ENCODE assay signal across 24 mouse cellular contexts in genomic region chr11:69075764-69076479, GRCm38 (mm10). TPM values are rescaled to one million over a fixed set of nuclear protein-coding genes. Genes with fewer than 3 reads are reported as not detected.
DNase-seq lines count a peak whose midpoint lies in the region; ATAC-seq and TF ChIP-seq lines count a peak whose summit lies in the region.
"Had no signal": no experiment of that assay in that cellular context is flagged by ENCODE, and none has a peak within 500 bp of the region (broad histone marks: within the 10 kb centered on the region; RNA-seq: fewer than 3 reads in every experiment).

No protein-coding gene starts in this region.

- no peaks in the 10 kb centered on the region for H3K36me3 ChIP-seq in liver, embryonic 11.5 days (ENCODE audit: control insufficient read depth, insufficient read depth, low read length)
- no peaks in the 10 kb centered on the region for H3K36me3 ChIP-seq in liver, postnatal 0 days (replicated peaks; ENCODE audit: insufficient read depth, low read length)
- no peaks in the 10 kb centered on the region for H3K36me3 ChIP-seq in intestine, embryonic 15.5 days
- H3K36me3 ChIP-seq: embryonic facial prominence, embryonic 10.5 days; heart, embryonic 15.5 days; hindbrain, embryonic 10.5 days had no signal

- peak; percentile 4 for DNase-seq in adrenal gland, postnatal 14 days
- no peak for DNase-seq in adrenal gland, adult (ENCODE audit: inconsistent age in 2 of 2, low spot score in 1 of 2)
- no peak for DNase-seq in liver, embryonic 11.5 days (ENCODE audit: low spot score)
- no peak for DNase-seq in liver, postnatal 0 days
- DNase-seq in A20 (ENCODE audit: low read depth, low spot score) (peak; percentile 65), ZHBTc4 (ENCODE audit: low read depth, low spot score) (peak; percentile 87)
- DNase-seq in gastrocnemius, adult 8-10 months (ENCODE audit: low spot score in 2 of 2) = no peak
- DNase-seq: cerebellum, postnatal 10 days; gastrocnemius, postnatal 14 days; heart, adult 2 months; kidney, adult 9 months; kidney, postnatal 36 days; layer of hippocampus, adult 9-11 months; right cerebral cortex, postnatal 14 days; spleen, adult 18-20 months; thymus, postnatal 4 days had no signal

- H3K4me3 ChIP-seq in liver, embryonic 11.5 days (ENCODE audit: low read depth, low read length) = no peak overlapping the region
- H3K4me3 ChIP-seq in liver, postnatal 0 days (ENCODE audit: low read depth, low read length) = no peak overlapping the region
- H3K4me3 ChIP-seq in intestine, embryonic 15.5 days (replicated peaks) = no peak overlapping the region
- H3K4me3 ChIP-seq: embryonic facial prominence, embryonic 10.5 days; heart, adult 2 months; heart, embryonic 15.5 days; hindbrain, embryonic 10.5 days; megakaryocyte, embryonic 14.5 days had no signal

- TF ChIP-seq EP300 in liver, postnatal 0 days (IDR thresholded peaks at IDR 0.05; ENCODE audit: low read depth) = no peak

- no peaks in the 10 kb centered on the region for H3K27me3 ChIP-seq in liver, embryonic 11.5 days (replicated peaks; ENCODE audit: control insufficient read depth, insufficient read depth, low read length)
- H3K27me3 ChIP-seq in liver, postnatal 0 days (ENCODE audit: insufficient read depth, low read length) = no peaks in the 10 kb centered on the region
- no peaks in the 10 kb centered on the region for H3K27me3 ChIP-seq in intestine, embryonic 15.5 days (replicated peaks)
- H3K27me3 ChIP-seq: heart, embryonic 15.5 days; megakaryocyte, embryonic 14.5 days had no signal

- TF ChIP-seq CTCF in liver, postnatal 0 days (IDR thresholded peaks at IDR 0.05; ENCODE audit: low read depth) = no peak

- no peak overlapping the region for H3K9ac ChIP-seq in liver, embryonic 11.5 days (ENCODE audit: low read depth, low read length)
- H3K9ac ChIP-seq in liver, postnatal 0 days (replicated peaks) = no peak overlapping the region
- no peak overlapping the region for H3K9ac ChIP-seq in intestine, embryonic 15.5 days
- H3K9ac ChIP-seq: heart, embryonic 15.5 days; liver, embryonic 14.5 days had no signal

- H3K4me1 ChIP-seq in liver, embryonic 11.5 days (replicated peaks; ENCODE audit: control insufficient read depth, insufficient read depth, low read length) = peaks cover 22% of the 10 kb centered on the region
- peaks cover 33% of the 10 kb centered on the region for H3K4me1 ChIP-seq in liver, postnatal 0 days (ENCODE audit: insufficient read depth)
- peaks cover 17% of the 10 kb centered on the region for H3K4me1 ChIP-seq in intestine, embryonic 15.5 days (replicated peaks)

- no peak for ATAC-seq in liver, embryonic 11.5 days (replicated peaks; ENCODE audit: low FRiP score)
- no peak for ATAC-seq in liver, postnatal 0 days
- ATAC-seq in intestine, embryonic 15.5 days = no peak
- ATAC-seq: inflammation-experienced regulatory T-cells, adult 6 months; midbrain, embryonic 16.5 days had no signal

- 39% methylated on average over 8 of the region's 9 CpGs for WGBS in liver, embryonic 11.5 days
- WGBS in liver, postnatal 0 days (ENCODE audit: insufficient replicate concordance) = 55% methylated on average over 8 of the region's 9 CpGs
- 53% methylated on average over 9 of the region's 9 CpGs for WGBS in intestine, embryonic 15.5 days

- H3K27ac ChIP-seq in liver, embryonic 11.5 days (ENCODE audit: low read depth, low read length) = no peak overlapping the region
- no peak overlapping the region for H3K27ac ChIP-seq in liver, postnatal 0 days (ENCODE audit: low read depth)
- H3K27ac ChIP-seq in intestine, embryonic 15.5 days = no peak overlapping the region
- H3K27ac ChIP-seq: embryonic facial prominence, embryonic 10.5 days; heart, adult 2 months; hindbrain, embryonic 10.5 days; liver, embryonic 14.5 days had no signal

- peak overlapping the region; percentile 21; the same call in 1 of the 2 replicates for H3K4me2 ChIP-seq in liver, embryonic 11.5 days
- no peak overlapping the region for H3K4me2 ChIP-seq in liver, postnatal 0 days (ENCODE audit: low read depth, low read length)
- H3K4me2 ChIP-seq in intestine, embryonic 15.5 days (replicated peaks) = no peak overlapping the region
- H3K4me2 ChIP-seq: heart, embryonic 15.5 days had no signal

- no peaks in the 10 kb centered on the region for H3K9me3 ChIP-seq in liver, embryonic 11.5 days (ENCODE audit: control insufficient read depth, low read length)
- H3K9me3 ChIP-seq in liver, postnatal 0 days (ENCODE audit: low read length) = no peaks in the 10 kb centered on the region
- H3K9me3 ChIP-seq in intestine, embryonic 15.5 days = no peaks in the 10 kb centered on the region
- H3K9me3 ChIP-seq: embryonic facial prominence, embryonic 10.5 days; heart, embryonic 15.5 days; hindbrain, embryonic 10.5 days; megakaryocyte, embryonic 14.5 days had no signal

RNA-seq across cellular contexts. Expression of gene Tmem107, which starts 5.3 kb away (rescaled TPM):
- 12.0 and 12.3 TPM in 2 replicates for total RNA-seq in adrenal gland, postnatal 14 days (2021)
- polyA plus RNA-seq in liver, embryonic 11.5 days (2014; fragmentation: Nextera tagmentation; extraction: Ambion mirVana) = 39.1 and 43.5 TPM in 2 replicates
- 12.5 and 13.0 TPM in 2 replicates for polyA plus RNA-seq in liver, postnatal 0 days (2015; fragmentation: Nextera tagmentation; extraction: Ambion mirVana)
- 43.7 and 47.6 TPM in 2 replicates for polyA plus RNA-seq in intestine, embryonic 15.5 days (2015; fragmentation: Nextera tagmentation; extraction: Ambion mirVana)
- 1 to 10 TPM; 2.9 to 7.0 (median 5.2) TPM for total RNA-seq in gastrocnemius, adult 8-10 months (2022)

RNA-seq across cellular contexts. Expression of gene Vamp2, which starts 12.4 kb away (rescaled TPM):
- 111 and 139 TPM in 2 replicates for total RNA-seq in adrenal gland, postnatal 14 days (2021)
- polyA plus RNA-seq in liver, embryonic 11.5 days (2014; fragmentation: Nextera tagmentation; extraction: Ambion mirVana) = 47.2 and 56.0 TPM in 2 replicates
- 13.6 and 14.2 TPM in 2 replicates for polyA plus RNA-seq in liver, postnatal 0 days (2015; fragmentation: Nextera tagmentation; extraction: Ambion mirVana)
- polyA plus RNA-seq in intestine, embryonic 15.5 days (2015; fragmentation: Nextera tagmentation; extraction: Ambion mirVana) = 61.8 and 64.2 TPM in 2 replicates
- total RNA-seq in gastrocnemius, adult 8-10 months (2022) = 10 to 100 TPM; 31.4 to 39.6 (median 35.6) TPM

RNA-seq across cellular contexts. Expression of gene Borcs6, which starts 16.4 kb away (rescaled TPM):
- total RNA-seq in adrenal gland, postnatal 14 days (2021) = 19.2 and 20.6 TPM in 2 replicates
- polyA plus RNA-seq in liver, embryonic 11.5 days (2014; fragmentation: Nextera tagmentation; extraction: Ambion mirVana) = 5.9 and 6.6 TPM in 2 replicates
- 5.4 and 6.6 TPM in 2 replicates for polyA plus RNA-seq in liver, postnatal 0 days (2015; fragmentation: Nextera tagmentation; extraction: Ambion mirVana)
- polyA plus RNA-seq in intestine, embryonic 15.5 days (2015; fragmentation: Nextera tagmentation; extraction: Ambion mirVana) = 8.6 and 8.9 TPM in 2 replicates
- 10 to 100 TPM; 22.4 to 26.2 (median 23.7) TPM for total RNA-seq in gastrocnemius, adult 8-10 months (2022)

RNA-seq across cellular contexts. Expression of gene Per1, which starts 19.1 kb away (rescaled TPM):
- 116 and 118 TPM in 2 replicates for total RNA-seq in adrenal gland, postnatal 14 days (2021)
- polyA plus RNA-seq in liver, embryonic 11.5 days (2014; fragmentation: Nextera tagmentation; extraction: Ambion mirVana) = 6.2 and 6.6 TPM in 2 replicates
- polyA plus RNA-seq in liver, postnatal 0 days (2015; fragmentation: Nextera tagmentation; extraction: Ambion mirVana) = 3.0 and 8.2 TPM in 2 replicates
- 11.9 and 15.6 TPM in 2 replicates for polyA plus RNA-seq in intestine, embryonic 15.5 days (2015; fragmentation: Nextera tagmentation; extraction: Ambion mirVana)
- 10 to 100 TPM; 58.8 to 81.4 (median 70.4) TPM for total RNA-seq in gastrocnemius, adult 8-10 months (2022)

RNA-seq across cellular contexts. Expression of gene Aurkb, which starts 30.5 kb away (rescaled TPM):
- 17.1 and 18.8 TPM in 2 replicates for total RNA-seq in adrenal gland, postnatal 14 days (2021)
- 168 and 170 TPM in 2 replicates for polyA plus RNA-seq in liver, embryonic 11.5 days (2014; fragmentation: Nextera tagmentation; extraction: Ambion mirVana)
- polyA plus RNA-seq in liver, postnatal 0 days (2015; fragmentation: Nextera tagmentation; extraction: Ambion mirVana) = 41.3 and 45.9 TPM in 2 replicates
- 133 and 135 TPM in 2 replicates for polyA plus RNA-seq in intestine, embryonic 15.5 days (2015; fragmentation: Nextera tagmentation; extraction: Ambion mirVana)
- under 1 TPM in 1 of 4 experiments, not detected in 3; 0.35 TPM for total RNA-seq in gastrocnemius, adult 8-10 months (2022)

Comparison
In these comparisons a context has a peak if more than half of its experiments do, and no peak if none do; other contexts are left out.
1. DNase-seq: peak in adrenal gland, postnatal 14 days (single experiment), A20 (single experiment) and ZHBTc4 (single experiment); none in adrenal gland, adult (0 of 2), liver, embryonic 11.5 days (single experiment), liver, postnatal 0 days (single experiment) and gastrocnemius, adult 8-10 months (0 of 2).